Mouse (Mus musculus): Measurements from ENCODE around the gene Rcc1l. TPM values are rescaled to one million over a fixed set of nuclear protein-coding genes. Genes with fewer than 3 reads are reported as not detected.

The Rcc1l gene
- polyA plus RNA-seq, 1 experiment: 10.3 TPM

DNA sequence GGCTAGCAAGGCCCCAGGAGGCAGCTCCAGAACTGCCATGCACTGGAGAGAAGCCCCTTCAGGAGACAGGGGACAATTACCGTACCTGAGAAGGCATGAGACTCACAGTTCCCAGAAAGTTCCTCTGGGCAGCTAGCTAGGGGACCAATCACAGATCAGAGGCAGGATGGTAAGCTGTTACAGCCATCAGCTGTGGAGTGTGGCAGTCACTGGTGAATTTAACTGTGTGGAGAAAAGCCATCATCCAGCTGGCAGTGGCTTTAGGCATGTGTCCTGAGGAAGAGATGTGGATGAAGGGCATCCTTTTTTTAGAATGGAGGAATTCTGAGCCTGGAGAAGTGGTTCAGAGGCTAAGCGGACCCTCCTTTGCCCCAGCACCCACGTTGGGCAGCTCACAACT lies 56.4 kb downstream of the Rcc1l start:
- Histone ChIP-seq H3K27me3 (ENCODE audit: control insufficient read depth, insufficient read depth, low read length) (no peaks in the 10 kb centered on the region), H3K4me1 (ENCODE audit: control insufficient read depth, insufficient read depth, insufficient read length, low read length) (no peaks in the 10 kb centered on the region), H3K36me3 (ENCODE audit: control insufficient read depth, insufficient read depth, low read length) (no peaks in the 10 kb centered on the region), H3K4me3 (ENCODE audit: low read depth, low read length) (no peak overlapping the region), H3K27ac (ENCODE audit: insufficient read depth, low read depth, low read length) (no peak overlapping the region)
- TF ChIP-seq CTCF (IDR thresholded peaks at IDR 0.05; ENCODE audit: extremely low read depth, insufficient read length, insufficient replicate concordance, low read depth, low read length) (no peak), POLR2A (IDR thresholded peaks at IDR 0.05; ENCODE audit: low read depth, low read length) (no peak)
- WGBS: 91% methylated on average over 3 of the region's 3 CpGs

DNA sequence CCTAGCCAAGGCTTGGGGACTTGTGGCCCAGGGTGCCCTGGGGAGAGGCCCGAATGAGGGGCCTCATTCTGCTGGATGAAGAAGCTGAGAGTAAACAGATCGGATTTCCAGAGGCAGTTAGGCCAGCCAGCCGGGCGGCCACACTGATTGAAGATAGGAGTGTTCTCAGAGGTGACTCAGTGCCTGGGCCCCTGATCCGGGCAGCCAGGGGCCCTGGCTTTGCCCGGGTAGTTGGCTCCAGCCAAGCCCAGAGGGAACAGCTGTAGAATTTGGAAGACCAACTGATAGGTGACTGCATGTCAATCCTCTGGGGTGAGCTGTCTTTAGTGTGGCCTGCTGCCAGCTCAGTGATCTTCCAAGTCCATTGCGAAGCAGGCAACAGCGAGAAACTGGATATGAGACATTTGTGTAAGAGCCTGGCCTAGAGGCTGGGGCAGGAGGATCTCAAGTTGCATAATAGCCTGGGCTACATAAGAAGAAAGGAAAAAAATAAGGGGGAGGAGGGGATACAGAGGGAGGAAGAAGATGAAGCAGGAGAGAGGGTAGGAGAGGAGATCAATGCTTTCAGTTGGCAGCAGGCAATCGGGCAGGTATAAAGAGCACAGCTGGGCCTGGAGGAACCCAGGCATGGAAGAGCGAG lies 57.0 kb downstream of the Rcc1l start:
- Histone ChIP-seq H3K4me3 (ENCODE audit: low read depth, low read length) (no peak overlapping the region), H3K4me1 (ENCODE audit: control insufficient read depth, insufficient read depth, insufficient read length, low read length) (no peaks in the 10 kb centered on the region), H3K27ac (ENCODE audit: insufficient read depth, low read depth, low read length) (no peak overlapping the region), H3K36me3 (ENCODE audit: control insufficient read depth, insufficient read depth, low read length) (no peaks in the 10 kb centered on the region), H3K27me3 (ENCODE audit: control insufficient read depth, insufficient read depth, low read length) (no peaks in the 10 kb centered on the region)
- TF ChIP-seq CTCF (IDR thresholded peaks at IDR 0.05; ENCODE audit: extremely low read depth, insufficient read length, insufficient replicate concordance, low read depth, low read length): no peak
- no peak for TF ChIP-seq POLR2A (IDR thresholded peaks at IDR 0.05; ENCODE audit: low read depth, low read length)
- WGBS: 55% methylated on average over 10 of the region's 10 CpGs

DNA sequence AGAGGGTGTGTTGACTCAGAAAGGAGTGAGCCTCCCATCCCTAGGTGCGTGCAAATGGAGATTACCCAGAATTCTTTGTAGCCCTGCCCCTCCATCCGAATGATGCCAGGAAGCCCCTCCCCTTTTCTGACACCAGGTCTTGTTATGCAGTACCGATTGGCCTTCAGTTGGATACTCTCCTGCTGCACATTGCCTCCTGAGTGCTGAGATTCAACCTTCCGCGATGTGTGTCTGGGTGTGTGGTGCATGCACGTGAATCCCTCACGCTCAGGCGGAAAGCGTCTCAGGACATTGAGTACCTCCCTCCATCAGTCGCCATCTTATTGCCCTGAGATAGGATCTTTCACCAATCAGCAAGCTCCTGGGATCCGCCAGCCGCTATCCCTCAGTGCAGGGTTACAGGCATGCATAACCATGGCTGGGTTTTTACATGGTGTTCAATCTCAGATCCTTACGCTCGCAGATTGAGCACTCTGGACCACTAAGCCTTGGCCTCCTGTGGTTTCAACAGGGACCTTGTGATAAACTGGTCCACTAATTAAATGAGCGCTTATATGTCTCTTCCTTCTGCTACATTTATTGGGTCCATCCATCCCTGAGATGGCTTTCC lies 57.7 kb downstream of the Rcc1l start:
- Histone ChIP-seq H3K4me3 (ENCODE audit: low read depth, low read length) (no peak overlapping the region), H3K36me3 (ENCODE audit: control insufficient read depth, insufficient read depth, low read length) (no peaks in the 10 kb centered on the region), H3K27ac (ENCODE audit: insufficient read depth, low read depth, low read length) (no peak overlapping the region), H3K4me1 (ENCODE audit: control insufficient read depth, insufficient read depth, insufficient read length, low read length) (no peaks in the 10 kb centered on the region), H3K27me3 (ENCODE audit: control insufficient read depth, insufficient read depth, low read length) (no peaks in the 10 kb centered on the region)
- 89% methylated on average over 15 of the region's 15 CpGs for WGBS
- TF ChIP-seq POLR2A (IDR thresholded peaks at IDR 0.05; ENCODE audit: low read depth, low read length): no peak
- no peak for TF ChIP-seq CTCF (IDR thresholded peaks at IDR 0.05; ENCODE audit: extremely low read depth, insufficient read length, insufficient replicate concordance, low read depth, low read length)

DNA sequence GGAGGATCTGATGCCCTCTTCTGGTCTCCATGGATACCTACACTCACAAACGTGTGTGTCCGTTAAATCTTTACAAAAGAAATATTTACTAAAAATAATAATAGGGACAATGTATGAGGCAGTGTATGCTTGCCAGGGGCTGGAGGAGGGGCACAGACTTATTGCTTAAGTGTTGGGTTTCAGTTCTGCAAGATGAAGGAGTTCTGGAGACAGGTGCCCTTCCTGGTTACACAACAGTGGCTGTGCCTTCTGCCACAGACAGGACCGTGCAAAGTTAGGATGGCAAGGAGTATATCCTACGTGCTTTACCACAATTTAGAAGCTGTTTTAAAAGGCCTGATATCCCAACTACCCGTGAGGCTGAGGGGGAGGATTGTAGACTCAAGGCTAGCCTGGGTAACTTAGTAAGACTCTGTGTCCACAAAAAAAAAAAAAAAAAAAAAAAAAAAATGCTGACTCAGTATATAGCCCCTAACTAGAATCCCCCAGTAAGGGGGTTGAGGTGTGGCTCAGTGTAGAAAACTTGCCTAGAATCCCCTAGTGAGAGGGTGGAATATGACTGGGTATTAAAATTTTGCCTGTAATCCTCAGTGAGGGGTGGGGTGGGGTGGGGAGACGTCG lies 60.8 kb downstream of the Rcc1l start:
- H3K4me3 ChIP-seq (ENCODE audit: low read depth, low read length): no peak overlapping the region
- H3K27ac ChIP-seq (ENCODE audit: insufficient read depth, low read depth, low read length): no peak overlapping the region
- 81% methylated on average over 7 of the region's 7 CpGs for WGBS
- H3K27me3 ChIP-seq (ENCODE audit: control insufficient read depth, insufficient read depth, low read length): no peaks in the 10 kb centered on the region
- H3K4me1 ChIP-seq (ENCODE audit: control insufficient read depth, insufficient read depth, insufficient read length, low read length): no peaks in the 10 kb centered on the region
- TF ChIP-seq CTCF (IDR thresholded peaks at IDR 0.05; ENCODE audit: extremely low read depth, insufficient read length, insufficient replicate concordance, low read depth, low read length): no peak
- TF ChIP-seq POLR2A (IDR thresholded peaks at IDR 0.05; ENCODE audit: low read depth, low read length): no peak
- H3K36me3 ChIP-seq (ENCODE audit: control insufficient read depth, insufficient read depth, low read length): no peaks in the 10 kb centered on the region

DNA sequence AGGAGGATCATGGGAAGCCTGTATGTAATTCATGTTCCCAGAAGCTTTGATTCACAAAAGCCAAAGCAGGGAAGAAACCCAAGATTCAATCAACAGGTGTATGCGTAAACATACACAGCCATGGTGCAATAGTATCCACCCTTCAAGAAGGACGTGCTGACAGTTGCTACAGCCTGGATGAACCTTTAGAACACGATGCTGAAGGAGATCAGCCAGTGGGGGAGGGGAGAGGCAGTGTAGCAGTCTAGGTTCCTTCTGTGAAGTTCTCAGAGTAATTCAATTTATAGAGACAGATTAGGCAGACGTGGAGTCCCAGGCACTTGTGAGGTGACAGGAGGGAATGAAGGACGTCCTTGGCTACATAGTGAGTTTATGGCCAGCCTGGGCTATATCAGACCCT lies 61.6 kb downstream of the Rcc1l start:
- Histone ChIP-seq H3K27me3 (ENCODE audit: control insufficient read depth, insufficient read depth, low read length) (no peaks in the 10 kb centered on the region), H3K4me1 (ENCODE audit: control insufficient read depth, insufficient read depth, insufficient read length, low read length) (no peaks in the 10 kb centered on the region), H3K27ac (ENCODE audit: insufficient read depth, low read depth, low read length) (no peak overlapping the region), H3K4me3 (ENCODE audit: low read depth, low read length) (no peak overlapping the region), H3K36me3 (ENCODE audit: control insufficient read depth, insufficient read depth, low read length) (no peaks in the 10 kb centered on the region)
- TF ChIP-seq POLR2A (IDR thresholded peaks at IDR 0.05; ENCODE audit: low read depth, low read length) (no peak), CTCF (IDR thresholded peaks at IDR 0.05; ENCODE audit: extremely low read depth, insufficient read length, insufficient replicate concordance, low read depth, low read length) (no peak)
- 74% methylated on average over 5 of the region's 5 CpGs for WGBS

DNA sequence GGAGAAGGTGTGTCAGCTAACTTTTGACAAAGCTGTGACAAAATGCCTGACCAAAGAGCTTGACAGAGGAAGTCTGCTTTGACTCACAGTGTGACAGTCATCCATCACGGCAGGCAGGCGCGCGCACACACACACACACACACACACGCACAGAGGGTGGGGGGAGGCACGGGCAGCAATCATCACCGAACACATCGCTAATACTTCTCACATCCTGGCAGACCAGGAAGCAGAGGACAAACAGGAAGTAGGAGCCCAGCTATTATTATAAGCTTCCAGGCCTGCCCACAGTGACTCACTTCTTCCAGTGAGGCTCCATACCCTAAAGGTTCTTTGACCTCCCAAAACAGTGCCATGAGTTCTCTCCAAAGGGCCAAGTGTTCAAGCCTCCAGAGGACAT lies 70.7 kb downstream of the Rcc1l start:
- Histone ChIP-seq H3K4me1 (ENCODE audit: control insufficient read depth, insufficient read depth, insufficient read length, low read length) (peaks cover 9% of the 10 kb centered on the region; the same call in 1 of the 2 replicates), H3K36me3 (ENCODE audit: control insufficient read depth, insufficient read depth, low read length) (no peaks in the 10 kb centered on the region), H3K27ac (ENCODE audit: insufficient read depth, low read depth, low read length) (no peak overlapping the region), H3K27me3 (ENCODE audit: control insufficient read depth, insufficient read depth, low read length) (no peaks in the 10 kb centered on the region), H3K4me3 (ENCODE audit: low read depth, low read length) (no peak overlapping the region)
- WGBS: 82% methylated on average over 8 of the region's 8 CpGs
- no peak for TF ChIP-seq POLR2A (IDR thresholded peaks at IDR 0.05; ENCODE audit: low read depth, low read length)
- TF ChIP-seq CTCF (IDR thresholded peaks at IDR 0.05; ENCODE audit: extremely low read depth, insufficient read length, insufficient replicate concordance, low read depth, low read length): no peak

DNA sequence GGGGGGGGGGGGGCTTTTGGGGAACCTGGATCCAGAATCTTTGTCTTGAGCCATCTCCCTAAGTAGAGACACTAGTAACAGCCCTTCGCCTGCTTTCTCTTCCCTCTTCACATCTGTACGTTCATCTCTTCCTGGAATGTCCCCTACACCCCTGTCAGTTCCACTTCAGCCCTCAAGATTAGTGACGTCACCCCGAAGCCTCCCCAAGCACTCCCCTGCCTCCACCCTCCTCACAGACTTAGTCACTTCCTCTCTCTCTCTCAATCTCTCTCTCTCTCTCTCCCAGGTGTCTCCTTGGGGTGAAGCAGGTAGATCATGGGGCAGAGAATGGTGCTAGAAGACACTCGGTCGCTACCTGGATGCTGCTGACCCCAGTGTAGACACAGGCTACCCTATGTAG lies 73.9 kb downstream of the Rcc1l start:
- TF ChIP-seq POLR2A (IDR thresholded peaks at IDR 0.05; ENCODE audit: low read depth, low read length) (no peak), CTCF (IDR thresholded peaks at IDR 0.05; ENCODE audit: extremely low read depth, insufficient read length, insufficient replicate concordance, low read depth, low read length) (no peak)
- Histone ChIP-seq H3K27me3 (ENCODE audit: control insufficient read depth, insufficient read depth, low read length) (no peaks in the 10 kb centered on the region), H3K36me3 (ENCODE audit: control insufficient read depth, insufficient read depth, low read length) (no peaks in the 10 kb centered on the region), H3K27ac (ENCODE audit: insufficient read depth, low read depth, low read length) (no peak overlapping the region), H3K4me3 (ENCODE audit: low read depth, low read length) (no peak overlapping the region), H3K4me1 (ENCODE audit: control insufficient read depth, insufficient read depth, insufficient read length, low read length) (peaks cover 8% of the 10 kb centered on the region)
- 70% methylated on average over 6 of the region's 6 CpGs for WGBS
